20 mouse cellular contexts compared by ENCODE assay signal in the genomic region with DNA sequence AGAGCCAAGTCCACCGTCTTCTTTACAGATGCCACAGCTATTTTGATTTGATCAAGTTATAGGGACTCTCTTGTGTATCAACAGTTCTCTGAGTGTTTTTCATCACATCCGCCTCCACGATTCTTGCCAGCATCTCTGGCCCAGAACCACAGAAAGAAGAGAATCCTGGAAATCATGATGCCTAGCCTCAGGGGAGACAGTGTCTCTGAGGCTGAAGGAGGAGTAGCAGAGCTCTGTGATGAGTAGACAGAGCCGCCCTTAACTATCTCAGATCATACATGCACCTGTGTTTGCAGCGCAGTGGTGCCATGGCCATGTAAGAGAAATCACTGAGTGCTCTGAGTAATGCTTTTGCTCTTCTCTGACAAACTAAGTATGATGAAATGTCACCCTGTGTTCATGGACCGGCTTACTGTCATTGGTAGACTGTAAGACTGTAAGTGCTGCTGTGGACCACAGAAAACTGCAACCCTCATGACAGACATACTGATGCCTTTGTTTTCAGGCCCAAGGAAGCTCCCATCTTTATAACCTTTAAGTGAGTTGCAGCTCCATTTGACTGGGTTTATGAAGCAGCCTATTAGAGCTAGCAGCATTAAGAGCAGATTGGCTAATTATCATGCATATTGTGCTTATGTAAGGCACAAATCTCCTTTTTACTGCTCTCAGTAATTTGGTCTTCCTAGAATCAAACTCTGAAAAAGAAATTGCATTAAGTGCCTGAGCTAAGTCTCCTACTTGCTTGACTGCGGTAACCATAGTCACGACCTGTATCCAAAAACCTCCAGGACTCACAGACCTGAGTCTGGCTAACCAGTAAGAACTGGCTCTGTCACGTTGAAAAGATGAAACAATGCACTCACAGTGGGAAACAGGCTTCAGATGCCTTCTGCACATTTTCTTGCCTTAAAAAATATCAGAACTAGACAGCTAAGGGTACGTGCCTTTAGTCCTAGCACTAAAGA. TPM values are rescaled to one million over a fixed set of nuclear protein-coding genes. Genes with fewer than 3 reads are reported as not detected.
DNase-seq lines count a peak whose midpoint lies in the region; ATAC-seq and TF ChIP-seq lines count a peak whose summit lies in the region.
"Had no signal": no experiment of that assay in that cellular context is flagged by ENCODE, and none has a peak within 500 bp of the region (broad histone marks: within the 10 kb centered on the region; RNA-seq: fewer than 3 reads in every experiment).

No protein-coding gene starts in this region.

- no peaks in the 10 kb centered on the region for H3K36me3 ChIP-seq in hindbrain, embryonic 15.5 days
- no peaks in the 10 kb centered on the region for H3K36me3 ChIP-seq in hindbrain, embryonic 11.5 days (ENCODE audit: control insufficient read depth, insufficient read depth, low read length)
- no peaks in the 10 kb centered on the region for H3K36me3 ChIP-seq in midbrain, embryonic 16.5 days (ENCODE audit: control insufficient read depth, insufficient read depth, low read length)
- no peaks in the 10 kb centered on the region for H3K36me3 ChIP-seq in midbrain, embryonic 14.5 days (ENCODE audit: control insufficient read depth, insufficient read depth, low read length)
- no peaks in the 10 kb centered on the region for H3K36me3 ChIP-seq in forebrain, embryonic 13.5 days (ENCODE audit: poor library complexity, severe bottlenecking)
- H3K36me3 ChIP-seq: embryonic facial prominence, embryonic 10.5 days; G1E; liver, embryonic 15.5 days; midbrain, embryonic 15.5 days had no signal

- TF ChIP-seq POLR2A in brain, embryonic 14.5 days (IDR thresholded peaks at IDR 0.05; ENCODE audit: borderline replicate concordance, extremely low read depth, insufficient read depth, insufficient read length, poor library complexity, severe bottlenecking), result no peak

- peak; percentile 42; the same call in 1 of the 2 replicates for ATAC-seq in hindbrain, embryonic 15.5 days (ENCODE audit: low FRiP score, low read depth)
- ATAC-seq in hindbrain, embryonic 11.5 days (ENCODE audit: low FRiP score), result no peak
- 0 out of 2 replicates have a peak, but pooled peaks have one; percentile 32 for ATAC-seq in midbrain, embryonic 16.5 days
- no peak for ATAC-seq in midbrain, embryonic 14.5 days (ENCODE audit: low FRiP score, low TSS enrichment)
- ATAC-seq in forebrain, embryonic 13.5 days, result peak; percentile 55
- ATAC-seq: CD4-positive, CD25-positive, alpha-beta regulatory T cell, adult 4 months; lung, postnatal 0 days; midbrain, embryonic 15.5 days had no signal

- no peak overlapping the region for H3K4me3 ChIP-seq in hindbrain, embryonic 15.5 days
- H3K4me3 ChIP-seq in hindbrain, embryonic 11.5 days (ENCODE audit: low read depth, low read length), result no peak overlapping the region
- no peak overlapping the region for H3K4me3 ChIP-seq in midbrain, embryonic 16.5 days (ENCODE audit: low read depth, low read length)
- no peak overlapping the region for H3K4me3 ChIP-seq in midbrain, embryonic 14.5 days (replicated peaks; ENCODE audit: low read depth, low read length)
- no peak overlapping the region for H3K4me3 ChIP-seq in forebrain, embryonic 13.5 days
- H3K4me3 ChIP-seq in layer of hippocampus, adult 2 months, result no peak overlapping the region
- H3K4me3 ChIP-seq: embryonic facial prominence, embryonic 10.5 days; gastrocnemius, adult 2 months; liver, embryonic 15.5 days; midbrain, embryonic 15.5 days had no signal

- H3K9me3 ChIP-seq in hindbrain, embryonic 15.5 days, result no peaks in the 10 kb centered on the region
- no peaks in the 10 kb centered on the region for H3K9me3 ChIP-seq in hindbrain, embryonic 11.5 days (ENCODE audit: control insufficient read depth, low read length)
- no peaks in the 10 kb centered on the region for H3K9me3 ChIP-seq in midbrain, embryonic 16.5 days (replicated peaks; ENCODE audit: control insufficient read depth, low read length, poor library complexity, severe bottlenecking)
- H3K9me3 ChIP-seq in midbrain, embryonic 14.5 days (ENCODE audit: control insufficient read depth, low read length), result no peaks in the 10 kb centered on the region
- H3K9me3 ChIP-seq in forebrain, embryonic 13.5 days (replicated peaks), result no peaks in the 10 kb centered on the region
- H3K9me3 ChIP-seq: embryonic facial prominence, embryonic 10.5 days; G1E; liver, embryonic 15.5 days; midbrain, embryonic 15.5 days had no signal

- no peak for DNase-seq in hindbrain, embryonic 11.5 days (ENCODE audit: low spot score)
- DNase-seq in midbrain, embryonic 14.5 days, result no peak
- peak; percentile 69 for DNase-seq in brain, embryonic 14.5 days (ENCODE audit: low read depth)
- DNase-seq in layer of hippocampus, adult 11-12 months (ENCODE audit: low spot score), result no peak
- no peak for DNase-seq in layer of hippocampus, adult 2 months (ENCODE audit: low spot score in 2 of 2)
- DNase-seq: cerebellum, adult 11-12 months; cerebellum, postnatal 36 days; gastrocnemius, adult 2 months; heart, adult 18-20 months had no signal

- H3K27me3 ChIP-seq in hindbrain, embryonic 15.5 days, result no peaks in the 10 kb centered on the region
- H3K27me3 ChIP-seq in hindbrain, embryonic 11.5 days (ENCODE audit: control insufficient read depth, insufficient read depth, low read length), result no peaks in the 10 kb centered on the region
- H3K27me3 ChIP-seq in midbrain, embryonic 16.5 days (ENCODE audit: control insufficient read depth, insufficient read depth, low read depth, low read length), result no peaks in the 10 kb centered on the region
- no peaks in the 10 kb centered on the region for H3K27me3 ChIP-seq in midbrain, embryonic 14.5 days (ENCODE audit: control insufficient read depth, insufficient read depth, low read length)
- no peaks in the 10 kb centered on the region for H3K27me3 ChIP-seq in forebrain, embryonic 13.5 days
- H3K27me3 ChIP-seq: liver, embryonic 15.5 days; midbrain, embryonic 15.5 days had no signal

- no peak overlapping the region for H3K4me2 ChIP-seq in hindbrain, embryonic 15.5 days
- H3K4me2 ChIP-seq in hindbrain, embryonic 11.5 days (replicated peaks; ENCODE audit: low read depth, low read length), result no peak overlapping the region
- no peak overlapping the region for H3K4me2 ChIP-seq in midbrain, embryonic 16.5 days (ENCODE audit: low read length)
- H3K4me2 ChIP-seq in midbrain, embryonic 14.5 days (ENCODE audit: low read length), result no peak overlapping the region
- H3K4me2 ChIP-seq in forebrain, embryonic 13.5 days, result no peak overlapping the region
- H3K4me2 ChIP-seq: liver, embryonic 15.5 days; midbrain, embryonic 15.5 days had no signal

- 73% methylated on average over 10 of the region's 10 CpGs for WGBS in hindbrain, embryonic 15.5 days
- WGBS in hindbrain, embryonic 11.5 days, result 81% methylated on average over 10 of the region's 10 CpGs
- WGBS in midbrain, embryonic 16.5 days, result 75% methylated on average over 10 of the region's 10 CpGs
- 81% methylated on average over 10 of the region's 10 CpGs for WGBS in midbrain, embryonic 14.5 days
- WGBS in forebrain, embryonic 13.5 days, result 69% methylated on average over 10 of the region's 10 CpGs

- no peak overlapping the region for H3K9ac ChIP-seq in hindbrain, embryonic 15.5 days
- no peak overlapping the region for H3K9ac ChIP-seq in hindbrain, embryonic 11.5 days (ENCODE audit: low read depth, low read length)
- H3K9ac ChIP-seq in midbrain, embryonic 16.5 days (ENCODE audit: low read depth, low read length), result no peak overlapping the region
- no peak overlapping the region for H3K9ac ChIP-seq in midbrain, embryonic 14.5 days (replicated peaks; ENCODE audit: low read length)
- H3K9ac ChIP-seq in forebrain, embryonic 13.5 days, result no peak overlapping the region
- H3K9ac ChIP-seq: liver, embryonic 15.5 days; midbrain, embryonic 15.5 days had no signal

- no peaks in the 10 kb centered on the region for H3K4me1 ChIP-seq in hindbrain, embryonic 15.5 days (replicated peaks)
- no peaks in the 10 kb centered on the region for H3K4me1 ChIP-seq in hindbrain, embryonic 11.5 days (replicated peaks; ENCODE audit: control insufficient read depth, insufficient read depth, low read length)
- H3K4me1 ChIP-seq in midbrain, embryonic 16.5 days (ENCODE audit: control insufficient read depth, insufficient read depth, low read length), result no peaks in the 10 kb centered on the region
- no peaks in the 10 kb centered on the region for H3K4me1 ChIP-seq in midbrain, embryonic 14.5 days (ENCODE audit: control insufficient read depth, insufficient read depth, low read length)
- H3K4me1 ChIP-seq in forebrain, embryonic 13.5 days, result 0 out of 2 replicates have a peak, but pooled peaks cover 11% of the 10 kb centered on the region
- H3K4me1 ChIP-seq: embryonic facial prominence, embryonic 10.5 days; liver, embryonic 15.5 days; midbrain, embryonic 15.5 days had no signal

- H3K27ac ChIP-seq in hindbrain, embryonic 15.5 days (replicated peaks), result 0 out of 2 replicates have a peak overlapping the region, but pooled peaks have one; percentile 21
- no peak overlapping the region for H3K27ac ChIP-seq in hindbrain, embryonic 11.5 days (ENCODE audit: low read depth, low read length)
- no peak overlapping the region for H3K27ac ChIP-seq in midbrain, embryonic 16.5 days (ENCODE audit: low read length)
- no peak overlapping the region for H3K27ac ChIP-seq in midbrain, embryonic 14.5 days (replicated peaks; ENCODE audit: low read depth, low read length)
- no peak overlapping the region for H3K27ac ChIP-seq in forebrain, embryonic 13.5 days
- no peak overlapping the region; the same call in 1 of the 2 replicates for H3K27ac ChIP-seq in layer of hippocampus, adult 2 months
- H3K27ac ChIP-seq: embryonic facial prominence, embryonic 10.5 days; gastrocnemius, adult 2 months; liver, embryonic 15.5 days; midbrain, embryonic 15.5 days had no signal

- no peak for TF ChIP-seq CTCF in brain, embryonic 14.5 days (IDR thresholded peaks at IDR 0.05; ENCODE audit: borderline replicate concordance, extremely low read depth, insufficient read depth, insufficient read length)
- no peak for TF ChIP-seq CTCF in layer of hippocampus, adult 2 months (conservative IDR thresholded peaks at IDR 0.05)

RNA-seq across cellular contexts. Expression of gene Klhl31, which starts 33.7 kb away (rescaled TPM):
- 0.21 and 0.25 TPM in 2 replicates for polyA plus RNA-seq in hindbrain, embryonic 15.5 days (2015; fragmentation: Nextera tagmentation; extraction: Ambion mirVana)
- 1.1 and 1.6 TPM in 2 replicates for polyA plus RNA-seq in hindbrain, embryonic 11.5 days (2014; fragmentation: Nextera tagmentation; extraction: Ambion mirVana)
- 0.14 and 0.20 TPM in 2 replicates for polyA plus RNA-seq in midbrain, embryonic 16.5 days (2015; fragmentation: Nextera tagmentation; extraction: Ambion mirVana)
- 0.09 TPM in 1 of 2 replicates, not detected in the other for polyA plus RNA-seq in midbrain, embryonic 14.5 days (2014; fragmentation: Nextera tagmentation; extraction: Ambion mirVana)
- polyA plus RNA-seq in brain, embryonic 14.5 days (2012; rRNA removed), result 0.06 and 0.12 TPM in 2 replicates
- polyA plus RNA-seq in forebrain, embryonic 13.5 days (2015; fragmentation: Nextera tagmentation; extraction: Ambion mirVana), result 0.03 and 0.06 TPM in 2 replicates
- total RNA-seq in layer of hippocampus, adult 2 months (2021), result under 1 TPM in 1 of 2 experiments, not detected in 1; 0.05 TPM
- total RNA-seq: megakaryocyte progenitor cell, adult 5-6 weeks had no signal
- polyA plus RNA-seq: CD4-positive, CD25-positive, alpha-beta regulatory T cell, adult 4 months; G1E; large intestine, adult 2 months had no signal

RNA-seq across cellular contexts. Expression of gene Lrrc1, which starts 57.9 kb away (rescaled TPM):
- 4.3 and 5.9 TPM in 2 replicates for polyA plus RNA-seq in hindbrain, embryonic 15.5 days (2015; fragmentation: Nextera tagmentation; extraction: Ambion mirVana)
- polyA plus RNA-seq in hindbrain, embryonic 11.5 days (2014; fragmentation: Nextera tagmentation; extraction: Ambion mirVana), result 9.0 and 10.2 TPM in 2 replicates
- polyA plus RNA-seq in midbrain, embryonic 16.5 days (2015; fragmentation: Nextera tagmentation; extraction: Ambion mirVana), result 5.4 and 6.2 TPM in 2 replicates
- 5.1 and 7.1 TPM in 2 replicates for polyA plus RNA-seq in midbrain, embryonic 14.5 days (2014; fragmentation: Nextera tagmentation; extraction: Ambion mirVana)
- 17.8 and 20.1 TPM in 2 replicates for polyA plus RNA-seq in brain, embryonic 14.5 days (2012; rRNA removed)
- polyA plus RNA-seq in forebrain, embryonic 13.5 days (2015; fragmentation: Nextera tagmentation; extraction: Ambion mirVana), result 12.5 and 13.0 TPM in 2 replicates
- total RNA-seq in layer of hippocampus, adult 2 months (2021), result 1 to 10 TPM; 8.4 to 9.1 TPM
- polyA plus RNA-seq: G1E had no signal

Comparison
In these comparisons a context has a peak if more than half of its experiments do, and no peak if none do; other contexts are left out.
1. ATAC-seq: peak in hindbrain, embryonic 15.5 days (single experiment), midbrain, embryonic 16.5 days (single experiment) and forebrain, embryonic 13.5 days (single experiment); none in hindbrain, embryonic 11.5 days (single experiment) and midbrain, embryonic 14.5 days (single experiment).